Mouse (Mus musculus): ENCODE data around the gene Agbl2. TPM values are rescaled to one million over a fixed set of nuclear protein-coding genes. Genes with fewer than 3 reads are reported as not detected.

The Agbl2 gene
- polyA plus RNA-seq, 1 experiment from 2014 or later, result 0.85 TPM

- Histone ChIP-seq H3K4me1 (ENCODE audit: control insufficient read depth, insufficient read depth, low read length) (peaks cover 2% of the 10 kb centered on the region; the same call in 1 of the 2 replicates), H3K4me2 (no peak overlapping the region), H3K27ac (ENCODE audit: low read depth, low read length) (no peak overlapping the region), H3K27me3 (ENCODE audit: control insufficient read depth, insufficient read depth, low read length) (no peaks in the 10 kb centered on the region; the same call in 1 of the 2 replicates), H3K36me3 (ENCODE audit: control insufficient read depth, insufficient read depth, low read length) (no peaks in the 10 kb centered on the region), H3K9ac (ENCODE audit: low read length) (no peak overlapping the region), H3K4me3 (ENCODE audit: low read depth, low read length) (no peak overlapping the region), H3K9me3 (ENCODE audit: control insufficient read depth, low read length) (no peaks in the 10 kb centered on the region)
- no peak for ATAC-seq (ENCODE audit: low FRiP score)
- WGBS, result 84% methylated on average over 2 of the region's 2 CpGs
- no peak for DNase-seq (ENCODE audit: low spot score, missing footprints)
Measured at GRCm38 (mm10) chr2:90788126-90788525, 5.6 kb downstream of the Agbl2 start.

- Histone ChIP-seq H3K27ac (ENCODE audit: low read depth, low read length) (no peak overlapping the region), H3K4me3 (ENCODE audit: low read depth, low read length) (no peak overlapping the region), H3K36me3 (ENCODE audit: control insufficient read depth, insufficient read depth, low read length) (no peaks in the 10 kb centered on the region), H3K9ac (ENCODE audit: low read length) (no peak overlapping the region), H3K4me1 (ENCODE audit: control insufficient read depth, insufficient read depth, low read length) (no peaks in the 10 kb centered on the region), H3K9me3 (ENCODE audit: control insufficient read depth, low read length) (no peaks in the 10 kb centered on the region), H3K27me3 (ENCODE audit: control insufficient read depth, insufficient read depth, low read length) (no peaks in the 10 kb centered on the region), H3K4me2 (no peak overlapping the region)
- ATAC-seq (ENCODE audit: low FRiP score) (no peak), DNase-seq (ENCODE audit: low spot score, missing footprints) (no peak)
- 85% methylated on average over 6 of the region's 6 CpGs for WGBS
Measured at GRCm38 (mm10) chr2:90808241-90809126, 26.0 kb downstream of the Agbl2 start.

- no peaks in the 10 kb centered on the region for H3K36me3 ChIP-seq (ENCODE audit: control insufficient read depth, insufficient read depth, low read length)
- H3K4me1 ChIP-seq (ENCODE audit: control insufficient read depth, insufficient read depth, low read length), result no peaks in the 10 kb centered on the region
- no peak overlapping the region for H3K9ac ChIP-seq (ENCODE audit: low read length)
- DNase-seq (ENCODE audit: low spot score, missing footprints), result no peak
- H3K27me3 ChIP-seq (ENCODE audit: control insufficient read depth, insufficient read depth, low read length), result no peaks in the 10 kb centered on the region
- 84% methylated on average over 8 of the region's 8 CpGs for WGBS
- H3K4me2 ChIP-seq, result no peak overlapping the region
- H3K27ac ChIP-seq (ENCODE audit: low read depth, low read length), result no peak overlapping the region
- H3K9me3 ChIP-seq (ENCODE audit: control insufficient read depth, low read length), result no peaks in the 10 kb centered on the region
- no peak overlapping the region for H3K4me3 ChIP-seq (ENCODE audit: low read depth, low read length)
- ATAC-seq (ENCODE audit: low FRiP score), result no peak
Measured at GRCm38 (mm10) chr2:90810751-90811150, 28.2 kb downstream of the Agbl2 start.

- DNase-seq (ENCODE audit: low spot score, missing footprints) (no peak), ATAC-seq (ENCODE audit: low FRiP score) (no peak)
- H3K9ac ChIP-seq (ENCODE audit: low read length), result no peak overlapping the region
- H3K9me3 ChIP-seq (ENCODE audit: control insufficient read depth, low read length), result no peaks in the 10 kb centered on the region
- H3K4me1 ChIP-seq (ENCODE audit: control insufficient read depth, insufficient read depth, low read length), result no peaks in the 10 kb centered on the region
- H3K27ac ChIP-seq (ENCODE audit: low read depth, low read length), result no peak overlapping the region
- H3K36me3 ChIP-seq (ENCODE audit: control insufficient read depth, insufficient read depth, low read length), result no peaks in the 10 kb centered on the region
- no peak overlapping the region for H3K4me2 ChIP-seq
- no peaks in the 10 kb centered on the region for H3K27me3 ChIP-seq (ENCODE audit: control insufficient read depth, insufficient read depth, low read length)
- 81% methylated on average over 2 of the region's 2 CpGs for WGBS
- no peak overlapping the region for H3K4me3 ChIP-seq (ENCODE audit: low read depth, low read length)
Measured at GRCm38 (mm10) chr2:90815266-90815665, 32.7 kb downstream of the Agbl2 start.

GRCm38 (mm10) chr2:90816144-90816543 lies 33.6 kb downstream of the Agbl2 start:
- Histone ChIP-seq H3K27me3 (ENCODE audit: control insufficient read depth, insufficient read depth, low read length) (no peaks in the 10 kb centered on the region), H3K4me1 (ENCODE audit: control insufficient read depth, insufficient read depth, low read length) (no peaks in the 10 kb centered on the region), H3K9ac (ENCODE audit: low read length) (no peak overlapping the region), H3K4me3 (ENCODE audit: low read depth, low read length) (no peak overlapping the region), H3K4me2 (no peak overlapping the region), H3K27ac (ENCODE audit: low read depth, low read length) (no peak overlapping the region), H3K36me3 (ENCODE audit: control insufficient read depth, insufficient read depth, low read length) (no peaks in the 10 kb centered on the region), H3K9me3 (ENCODE audit: control insufficient read depth, low read length) (no peaks in the 10 kb centered on the region)
- ATAC-seq (ENCODE audit: low FRiP score), result no peak
- WGBS, result 84% methylated on average over 4 of the region's 4 CpGs
- no peak for DNase-seq (ENCODE audit: low spot score, missing footprints)

GRCm38 (mm10) chr2:90818710-90819109 lies 36.2 kb downstream of the Agbl2 start:
- Histone ChIP-seq H3K27ac (ENCODE audit: low read depth, low read length) (no peak overlapping the region), H3K4me2 (no peak overlapping the region), H3K27me3 (ENCODE audit: control insufficient read depth, insufficient read depth, low read length) (no peaks in the 10 kb centered on the region), H3K4me1 (ENCODE audit: control insufficient read depth, insufficient read depth, low read length) (no peaks in the 10 kb centered on the region), H3K9me3 (ENCODE audit: control insufficient read depth, low read length) (no peaks in the 10 kb centered on the region), H3K9ac (ENCODE audit: low read length) (no peak overlapping the region), H3K36me3 (ENCODE audit: control insufficient read depth, insufficient read depth, low read length) (no peaks in the 10 kb centered on the region), H3K4me3 (ENCODE audit: low read depth, low read length) (no peak overlapping the region)
- WGBS, result 89% methylated on average over 3 of the region's 3 CpGs
- no peak for ATAC-seq (ENCODE audit: low FRiP score)
- no peak for DNase-seq (ENCODE audit: low spot score, missing footprints)

GRCm38 (mm10) chr2:90820894-90821293 lies 38.4 kb downstream of the Agbl2 start:
- no peaks in the 10 kb centered on the region for H3K9me3 ChIP-seq (ENCODE audit: control insufficient read depth, low read length)
- no peak overlapping the region for H3K27ac ChIP-seq (ENCODE audit: low read depth, low read length)
- no peaks in the 10 kb centered on the region for H3K36me3 ChIP-seq (ENCODE audit: control insufficient read depth, insufficient read depth, low read length)
- no peak overlapping the region for H3K4me3 ChIP-seq (ENCODE audit: low read depth, low read length)
- no peak for DNase-seq (ENCODE audit: low spot score, missing footprints)
- H3K4me1 ChIP-seq (ENCODE audit: control insufficient read depth, insufficient read depth, low read length), result no peaks in the 10 kb centered on the region
- H3K27me3 ChIP-seq (ENCODE audit: control insufficient read depth, insufficient read depth, low read length), result no peaks in the 10 kb centered on the region
- ATAC-seq (ENCODE audit: low FRiP score), result no peak
- WGBS, result 84% methylated on average over 3 of the region's 3 CpGs
- no peak overlapping the region for H3K9ac ChIP-seq (ENCODE audit: low read length)
- H3K4me2 ChIP-seq, result no peak overlapping the region

GRCm38 (mm10) chr2:90822978-90823377 lies 40.5 kb downstream of the Agbl2 start:
- 81% methylated on average over 2 of the region's 2 CpGs for WGBS
- H3K4me2 ChIP-seq, result no peak overlapping the region
- no peak overlapping the region for H3K9ac ChIP-seq (ENCODE audit: low read length)
- H3K36me3 ChIP-seq (ENCODE audit: control insufficient read depth, insufficient read depth, low read length), result no peaks in the 10 kb centered on the region
- ATAC-seq (ENCODE audit: low FRiP score) (no peak), DNase-seq (ENCODE audit: low spot score, missing footprints) (no peak)
- H3K9me3 ChIP-seq (ENCODE audit: control insufficient read depth, low read length), result no peaks in the 10 kb centered on the region
- no peak overlapping the region for H3K27ac ChIP-seq (ENCODE audit: low read depth, low read length)
- H3K4me3 ChIP-seq (ENCODE audit: low read depth, low read length), result no peak overlapping the region
- no peaks in the 10 kb centered on the region for H3K4me1 ChIP-seq (ENCODE audit: control insufficient read depth, insufficient read depth, low read length)
- no peaks in the 10 kb centered on the region for H3K27me3 ChIP-seq (ENCODE audit: control insufficient read depth, insufficient read depth, low read length)

- no peak overlapping the region for H3K27ac ChIP-seq (ENCODE audit: low read depth, low read length)
- no peaks in the 10 kb centered on the region for H3K36me3 ChIP-seq (ENCODE audit: control insufficient read depth, insufficient read depth, low read length)
- WGBS, result 87% methylated on average over 6 of the region's 6 CpGs
- ATAC-seq (ENCODE audit: low FRiP score), result no peak
- no peak overlapping the region for H3K4me3 ChIP-seq (ENCODE audit: low read depth, low read length)
- no peak overlapping the region for H3K4me2 ChIP-seq
- DNase-seq (ENCODE audit: low spot score, missing footprints), result no peak
- H3K27me3 ChIP-seq (ENCODE audit: control insufficient read depth, insufficient read depth, low read length), result no peaks in the 10 kb centered on the region
- no peak overlapping the region for H3K9ac ChIP-seq (ENCODE audit: low read length)
- no peaks in the 10 kb centered on the region for H3K4me1 ChIP-seq (ENCODE audit: control insufficient read depth, insufficient read depth, low read length)
- no peaks in the 10 kb centered on the region for H3K9me3 ChIP-seq (ENCODE audit: control insufficient read depth, low read length)
Measured at GRCm38 (mm10) chr2:90823781-90824180, 41.3 kb downstream of the Agbl2 start.
